Mouse (Mus musculus): ENCODE measurements at regions not wholly inside any gene's neighbourhood (a gene's known extent, or its start where the extent isn't known, plus 50 kb on each side); places are given as distances from the start of the nearest gene placed in this dataset.
A peak's percentile ranks its signal among the peaks of the same experiment; 100 is the strongest.

DNA sequence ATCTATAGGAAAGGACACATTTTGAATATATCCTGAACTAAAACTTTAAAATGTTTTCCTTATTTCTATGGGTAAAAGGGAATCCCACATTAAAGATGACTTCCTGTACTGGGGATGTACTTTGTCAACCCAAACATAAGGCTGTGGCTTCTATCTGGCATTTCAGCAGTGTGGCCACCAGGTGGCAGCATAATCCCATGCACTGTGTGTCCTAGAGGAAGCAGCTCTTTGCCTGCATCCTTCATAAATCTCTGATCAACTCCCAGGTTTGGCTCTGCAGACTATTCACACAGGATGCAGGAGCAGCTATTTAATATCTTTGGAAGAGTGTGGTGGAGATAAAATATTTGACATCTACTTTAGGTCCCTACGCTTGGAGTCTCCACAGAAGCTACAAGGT is 59.1 kb downstream of the Bmp15 start:
- Histone ChIP-seq H3K27me3 (ENCODE audit: insufficient read depth, low read length) (no peaks in the 10 kb centered on the region), H3K9me3 (ENCODE audit: low read length) (no peaks in the 10 kb centered on the region), H3K4me2 (ENCODE audit: low read depth, low read length) (no peak overlapping the region), H3K4me3 (ENCODE audit: low read length) (no peak overlapping the region), H3K36me3 (ENCODE audit: insufficient read depth, low read length) (no peaks in the 10 kb centered on the region), H3K4me1 (ENCODE audit: insufficient read depth, low read length) (no peaks in the 10 kb centered on the region), H3K27ac (no peak overlapping the region), H3K9ac (replicated peaks; ENCODE audit: low read length) (no peak overlapping the region)
- WGBS: 87% methylated on average over 1 of the region's 1 CpGs
- peak; percentile 91 for TF ChIP-seq CTCF (IDR thresholded peaks at IDR 0.05; ENCODE audit: low read depth)
- DNase-seq (ENCODE audit: low spot score) (peak; percentile 82), ATAC-seq (peak; percentile 81)

DNA sequence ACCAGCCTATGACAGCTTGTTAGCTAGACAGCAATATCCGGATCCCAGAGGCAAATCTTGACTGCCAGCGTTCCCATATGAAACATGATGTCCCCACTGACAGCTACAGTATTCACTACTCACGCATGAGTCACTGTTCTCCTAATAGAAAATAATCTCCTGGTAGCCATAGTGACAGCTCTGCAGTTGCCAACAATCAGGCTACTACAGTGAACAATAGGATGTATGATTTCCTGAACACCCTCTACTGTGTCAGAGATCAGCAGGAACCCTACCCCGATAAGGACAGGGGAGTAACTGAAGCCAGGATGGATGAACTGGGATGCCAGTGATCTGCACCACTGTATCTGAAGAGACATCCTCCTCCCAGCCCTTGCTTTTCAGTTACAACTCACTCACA is 62.0 kb downstream of the Bmp15 start:
- 0 out of 2 replicates have a peak, but pooled peaks have one; percentile 47 for ATAC-seq
- TF ChIP-seq CTCF (IDR thresholded peaks at IDR 0.05; ENCODE audit: low read depth): no peak
- Histone ChIP-seq H3K4me3 (ENCODE audit: low read length) (no peak overlapping the region), H3K9me3 (ENCODE audit: low read length) (no peaks in the 10 kb centered on the region), H3K36me3 (ENCODE audit: insufficient read depth, low read length) (no peaks in the 10 kb centered on the region), H3K4me1 (ENCODE audit: insufficient read depth, low read length) (no peaks in the 10 kb centered on the region), H3K4me2 (ENCODE audit: low read depth, low read length) (no peak overlapping the region), H3K9ac (replicated peaks; ENCODE audit: low read length) (no peak overlapping the region), H3K27me3 (ENCODE audit: insufficient read depth, low read length) (no peaks in the 10 kb centered on the region), H3K27ac (no peak overlapping the region)
- DNase-seq (ENCODE audit: low spot score): no peak
- 61% methylated on average over 4 of the region's 4 CpGs for WGBS

DNA sequence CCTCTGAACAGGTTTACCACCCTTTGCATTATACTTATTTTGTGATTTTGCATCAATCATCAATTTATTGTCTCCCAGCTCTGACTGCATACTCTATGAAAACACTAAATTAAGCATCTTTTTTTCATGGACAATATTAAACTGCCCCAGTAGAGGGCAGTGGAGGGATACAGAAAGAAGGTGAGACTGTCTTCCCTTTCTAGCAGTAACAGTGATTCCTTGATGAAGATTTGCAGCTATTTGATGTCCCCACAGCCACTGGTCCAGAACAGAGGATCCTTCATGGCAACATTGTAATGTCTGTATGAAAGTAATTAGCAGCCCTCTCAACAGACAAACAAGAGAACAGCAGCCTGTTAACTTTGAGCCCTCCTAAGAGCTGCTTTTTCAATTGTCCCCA is 66.5 kb downstream of the Bmp15 start:
- no peak overlapping the region for H3K9ac ChIP-seq (replicated peaks; ENCODE audit: low read length)
- peak; percentile 32 for DNase-seq (ENCODE audit: low spot score)

DNA sequence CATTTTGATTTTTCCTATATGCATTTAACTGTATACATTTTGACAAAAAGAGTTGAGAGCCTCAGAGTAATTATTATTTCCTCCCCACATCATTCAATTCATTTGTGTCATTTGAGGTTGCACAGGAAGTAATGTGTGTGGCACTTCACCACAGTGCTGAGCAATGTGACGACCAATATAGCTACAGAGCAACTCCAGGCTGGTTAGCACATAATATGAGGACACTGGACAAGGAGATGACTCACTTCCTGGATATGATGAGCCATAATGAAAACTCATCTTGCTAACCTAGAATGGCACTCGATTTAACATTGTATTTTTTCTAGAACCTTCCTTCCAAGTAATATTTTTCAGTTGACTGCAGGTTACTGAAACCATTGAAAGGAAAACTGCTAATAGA is 67.6 kb downstream of the Bmp15 start:
- Histone ChIP-seq H3K4me2 (ENCODE audit: low read depth, low read length) (no peak overlapping the region), H3K9ac (replicated peaks; ENCODE audit: low read length) (no peak overlapping the region), H3K27me3 (ENCODE audit: insufficient read depth, low read length) (no peaks in the 10 kb centered on the region), H3K36me3 (ENCODE audit: insufficient read depth, low read length) (no peaks in the 10 kb centered on the region), H3K27ac (no peak overlapping the region), H3K9me3 (ENCODE audit: low read length) (no peaks in the 10 kb centered on the region), H3K4me3 (ENCODE audit: low read length) (no peak overlapping the region), H3K4me1 (ENCODE audit: insufficient read depth, low read length) (no peaks in the 10 kb centered on the region)
- TF ChIP-seq CTCF (IDR thresholded peaks at IDR 0.05; ENCODE audit: low read depth): no peak
- ATAC-seq (no peak), DNase-seq (ENCODE audit: low spot score) (no peak)
- WGBS: 50% methylated on average over 2 of the region's 2 CpGs

More for the DNA sequence above, 66.5 kb downstream of the Bmp15 start:
- H3K27ac ChIP-seq: no peak overlapping the region
- H3K27me3 ChIP-seq (ENCODE audit: insufficient read depth, low read length): no peaks in the 10 kb centered on the region
- TF ChIP-seq CTCF (IDR thresholded peaks at IDR 0.05; ENCODE audit: low read depth): peak; percentile 67
- ATAC-seq: peak; percentile 51; the same call in 1 of the 2 replicates
- H3K9me3 ChIP-seq (ENCODE audit: low read length): no peaks in the 10 kb centered on the region
- H3K4me2 ChIP-seq (ENCODE audit: low read depth, low read length): no peak overlapping the region
- H3K4me3 ChIP-seq (ENCODE audit: low read length): no peak overlapping the region
- no peaks in the 10 kb centered on the region for H3K4me1 ChIP-seq (ENCODE audit: insufficient read depth, low read length)
- H3K36me3 ChIP-seq (ENCODE audit: insufficient read depth, low read length): no peaks in the 10 kb centered on the region
